Mouse (Mus musculus) inflammation-experienced regulatory T-cells (primary cell): ENCODE data around the gene Abhd17b. TPM values are rescaled to one million over a fixed set of nuclear protein-coding genes. Genes with fewer than 3 reads are reported as not detected.

Source experiments
- polyA plus RNA-seq, 2 experiments: library from polyadenylated mRNA; unstranded; fragments of 100-300 nt; shearing (Covaris generic); gene quantifications; one replicate each; pipeline ENCODE4 v1.2.1; 2017

Abhd17b gene
- polyA plus RNA-seq = 10 to 100 TPM; 38.0 to 56.2 TPM

GRCm38 (mm10) chr19:21653172-21653981 lies at the start of gene Abhd17b:
Abhd17b (plus strand) TSS chr19:21653185.

GRCm38 (mm10) chr19:21652285-21653171 lies 457 bp upstream of the Abhd17b start, which contains the start of gene 1110059E24Rik:
1110059E24Rik (minus strand) TSS chr19:21652976.

Other genes with a start within 250 kb of the Abhd17b start
- under 1 TPM; 0.22 to 0.73 TPM for gene Gda, start 179.7 kb upstream of the Abhd17b start, polyA plus RNA-seq
- gene 1110059E24Rik, start 209 bp upstream of the Abhd17b start, polyA plus RNA-seq = 10 to 100 TPM; 33.7 to 44.6 TPM
- gene Cemip2, start 125.2 kb downstream of the Abhd17b start, polyA plus RNA-seq = 10 to 100 TPM in 1 of 2 experiments, 1 to 10 TPM in 1; 7.3 to 11.9 TPM